Mouse (Mus musculus) common myeloid progenitor, adult 5-6 weeks (primary cell): ENCODE measurements around the gene Ablim1. TPM values are rescaled to one million over a fixed set of nuclear protein-coding genes. Genes with fewer than 3 reads are reported as not detected.
A peak's percentile ranks its signal among the peaks of the same experiment; 100 is the strongest.

Experiments used
- ATAC-seq: replicated peaks from 2 replicates; pipeline ENCODE4 v1.8.0; 2016; ENCODE audit warnings: low read depth, mild to moderate bottlenecking, moderate TSS enrichment, inconsistent platforms; ENCODE audit not compliant: poor library complexity, severe bottlenecking
- total RNA-seq: library from RNA; stranded (forward); fragments of 200-1000, 187-1606 nt; gene quantifications from 2 replicates; pipeline ENCODE4 v1.2.3, GENCODE M21; 2017

Gene Ablim1
- total RNA-seq, 1 experiment from 2014 or later = 11.7 TPM

DNA sequence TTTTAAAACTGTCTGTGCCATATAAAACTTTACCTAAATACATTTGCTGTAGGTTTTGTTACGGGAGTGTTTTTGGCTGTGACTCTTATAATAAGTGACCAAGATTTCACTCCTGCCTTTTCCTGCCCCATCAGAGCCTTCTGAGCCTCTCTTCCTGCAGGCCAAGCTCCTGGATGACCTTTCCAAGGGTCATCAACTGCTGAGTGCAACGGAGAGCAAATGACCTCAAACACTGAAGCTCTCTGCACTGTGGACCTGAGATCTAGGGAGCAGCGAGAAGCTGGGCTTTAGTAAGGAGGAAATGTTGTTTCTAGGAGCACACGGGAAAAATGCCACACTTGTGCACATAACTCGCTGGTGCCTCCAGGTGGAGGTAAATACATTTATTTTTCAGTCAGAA, 199.0 kb downstream of the Ablim1 start:
- ATAC-seq = no peak

DNA sequence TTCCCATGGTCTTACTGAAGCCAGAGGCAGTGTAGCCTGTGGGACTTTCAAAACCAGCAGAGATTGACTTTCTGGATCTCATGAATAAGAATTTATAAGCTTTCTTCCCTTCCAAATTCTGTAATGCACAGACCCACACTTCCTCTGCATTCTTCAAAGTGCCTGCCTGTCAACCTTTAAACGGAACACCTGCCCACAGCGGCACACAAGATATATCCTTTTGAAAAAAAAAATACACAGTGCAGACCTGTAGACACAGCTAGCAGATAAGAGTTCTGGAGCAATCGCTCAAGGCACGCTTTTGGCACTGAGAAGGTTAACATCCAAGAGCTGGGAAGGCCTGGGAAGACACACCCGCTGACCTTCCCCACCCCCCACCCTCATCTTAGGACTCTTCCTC, 199.8 kb downstream of the Ablim1 start:
- ATAC-seq = no peak

DNA sequence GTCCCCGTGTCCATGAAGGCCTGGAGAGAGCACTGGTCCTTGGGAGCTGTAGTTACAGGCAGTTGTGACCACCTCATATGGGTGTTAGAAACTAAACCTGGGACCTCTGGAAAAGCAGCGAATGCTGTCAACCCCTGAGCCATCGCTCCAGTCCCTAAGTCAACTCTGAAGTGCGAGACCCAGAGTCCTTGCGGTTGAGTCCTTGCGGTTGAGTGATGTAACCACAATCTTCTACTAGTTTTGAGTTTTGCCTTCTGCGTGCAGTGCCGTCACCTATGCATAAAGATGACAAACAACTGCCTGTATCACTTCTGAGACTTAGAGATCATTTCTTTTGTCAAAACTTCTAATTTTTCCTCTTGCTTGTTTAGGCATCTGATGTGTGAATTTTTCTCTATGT, 200.7 kb downstream of the Ablim1 start:
- no peak for ATAC-seq

DNA sequence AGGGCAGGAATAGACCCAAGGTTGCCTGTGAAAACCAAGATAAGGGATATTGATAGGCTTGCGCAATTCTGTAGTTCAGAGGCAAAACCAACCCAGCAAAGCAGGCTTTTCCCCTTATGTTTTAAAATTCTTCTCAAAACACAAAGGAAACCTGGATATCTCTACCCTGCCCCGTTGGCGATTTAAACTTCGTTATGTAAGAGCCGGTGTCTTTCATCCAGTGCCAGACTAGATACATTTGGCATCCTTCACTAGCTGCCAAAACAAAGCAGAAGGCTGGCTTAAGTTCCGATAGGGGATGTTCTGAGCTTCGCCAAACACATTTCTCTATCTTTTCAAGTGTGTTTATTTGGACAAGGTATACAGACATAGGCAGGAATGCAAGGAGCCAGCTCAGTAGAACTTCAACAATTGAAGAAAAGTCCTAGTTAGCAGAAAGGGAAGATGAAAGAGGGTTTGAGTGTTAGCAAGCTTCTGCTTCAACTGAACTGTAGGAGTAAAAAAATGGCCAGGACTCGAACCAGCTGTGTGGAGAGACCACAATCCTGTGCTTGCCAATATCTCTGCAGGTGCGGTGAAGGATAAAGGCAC, 201.8 kb downstream of the Ablim1 start:
- peak; percentile 48 for ATAC-seq

DNA sequence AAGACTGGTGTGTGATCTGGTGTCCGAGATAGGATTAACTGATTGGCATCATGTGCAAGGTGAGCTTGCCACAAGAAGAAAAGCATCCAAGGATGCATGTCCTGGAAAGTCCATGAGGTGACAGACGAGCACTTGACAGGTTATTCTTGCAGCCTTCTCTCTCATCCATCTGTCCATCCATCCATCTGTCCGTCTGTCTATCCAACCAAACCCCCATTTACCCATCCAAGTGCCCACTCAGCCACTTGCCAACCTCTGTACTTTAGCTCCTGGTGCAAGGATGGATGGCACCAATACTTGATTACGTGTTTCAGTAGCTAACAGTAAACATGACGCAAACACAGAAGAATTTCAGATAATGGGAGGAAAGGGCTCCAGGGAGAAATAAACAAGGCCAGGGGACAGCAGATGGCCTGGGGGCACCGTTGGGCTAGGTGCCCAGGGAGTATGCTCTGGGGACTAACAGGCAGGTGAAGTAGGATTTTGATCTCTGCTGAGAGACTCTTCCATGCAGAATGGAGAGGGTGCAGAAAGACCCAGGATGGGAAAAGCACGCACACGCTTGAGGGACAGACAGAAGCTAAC, 202.4 kb downstream of the Ablim1 start:
- no peak for ATAC-seq

DNA sequence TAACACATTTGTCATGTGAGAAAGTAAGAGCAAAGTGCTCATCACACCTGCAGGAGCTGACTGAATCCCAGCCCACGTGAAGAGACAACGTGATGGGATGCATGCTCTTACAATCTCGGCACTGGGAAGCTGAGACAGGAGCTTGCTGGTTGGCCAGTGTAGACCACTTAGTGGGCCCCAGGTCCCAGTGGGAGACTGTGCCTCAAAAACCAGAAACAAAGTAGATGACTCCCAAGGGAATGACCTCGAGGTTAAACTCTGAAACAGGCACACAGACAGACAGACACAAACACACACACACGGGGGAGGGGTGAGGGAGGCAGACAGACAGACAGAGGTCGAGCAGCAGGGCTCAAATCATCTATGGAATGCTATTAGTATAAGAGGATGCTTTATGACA, 203.4 kb downstream of the Ablim1 start:
- no peak for ATAC-seq

DNA sequence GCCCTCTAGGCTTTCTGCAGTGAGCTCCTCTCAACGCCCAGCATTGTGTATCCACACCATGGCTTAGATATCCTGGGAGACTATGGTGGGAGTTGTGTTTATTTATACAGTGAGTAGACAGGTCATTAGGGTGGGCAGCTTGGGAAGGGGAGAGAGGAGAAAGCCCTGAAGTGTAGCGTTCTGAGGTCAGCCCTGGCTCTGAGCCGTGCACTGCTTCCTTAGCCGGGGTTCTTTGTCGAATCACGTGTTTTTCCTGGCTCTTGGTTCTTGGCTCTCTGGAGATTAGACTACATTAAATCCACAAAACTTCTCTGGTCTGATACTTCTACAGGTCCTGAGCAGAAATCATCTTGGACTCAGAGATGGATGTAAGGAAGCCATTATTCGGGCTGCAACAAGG, 205.1 kb downstream of the Ablim1 start:
- ATAC-seq = no peak

DNA sequence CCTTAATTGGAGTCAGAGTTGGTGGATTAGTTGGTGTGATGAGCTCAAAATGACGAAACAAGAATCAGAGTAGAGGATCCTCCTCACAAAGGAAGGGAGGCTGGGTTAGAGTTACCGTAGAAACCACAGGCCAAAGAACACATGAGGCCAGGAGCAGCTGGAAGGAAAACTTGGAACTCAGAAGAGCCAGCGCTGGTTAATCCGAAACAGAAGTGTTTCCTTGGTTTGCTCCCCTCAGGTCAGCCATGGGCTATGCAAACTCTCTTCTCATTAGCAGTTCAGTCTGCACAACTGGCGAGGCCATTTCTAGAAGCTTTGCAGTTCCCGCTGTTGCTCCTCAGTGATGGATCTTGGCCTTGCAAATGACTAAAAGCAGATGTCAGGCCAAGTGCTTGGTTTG, 208.2 kb downstream of the Ablim1 start:
- ATAC-seq = no peak

DNA sequence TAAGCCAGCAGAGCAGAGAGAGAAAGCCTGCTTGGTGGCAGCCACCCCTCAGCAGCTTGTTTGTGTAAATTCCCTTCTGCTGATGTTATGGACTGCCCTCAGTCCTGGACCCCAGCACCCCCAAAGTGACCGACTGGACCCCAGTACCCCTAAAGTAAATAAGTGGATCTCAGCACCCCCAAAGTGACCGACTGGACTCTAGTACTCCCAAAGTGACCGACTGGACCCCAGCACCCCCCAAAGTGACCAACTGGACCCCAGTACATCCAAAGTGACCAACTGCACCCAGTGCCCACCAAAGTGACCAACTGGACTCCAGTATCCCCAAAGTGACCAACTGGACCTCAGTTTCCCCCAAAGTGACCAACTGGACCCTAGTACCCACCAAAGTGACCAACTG, 208.7 kb downstream of the Ablim1 start:
- ATAC-seq = no peak

DNA sequence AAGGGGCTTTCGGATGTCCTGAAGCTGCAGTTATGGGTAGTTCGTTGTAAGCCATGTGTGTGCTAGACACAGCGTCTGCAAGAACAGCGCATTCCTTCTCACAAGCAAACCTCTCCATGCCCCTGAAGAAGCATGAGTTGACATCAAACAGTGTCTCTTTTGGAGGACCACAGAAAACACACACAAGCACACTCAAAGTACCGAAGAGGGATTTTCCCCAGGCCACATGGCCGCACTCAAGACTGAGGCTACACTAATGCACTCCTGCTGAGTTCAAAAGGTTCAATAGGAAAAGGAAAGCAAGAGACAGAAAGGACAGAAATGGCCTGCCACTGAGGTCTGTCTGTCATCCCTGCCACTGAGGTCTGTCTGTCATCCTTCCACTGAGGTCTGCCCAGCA, 209.6 kb downstream of the Ablim1 start:
- no peak for ATAC-seq

DNA sequence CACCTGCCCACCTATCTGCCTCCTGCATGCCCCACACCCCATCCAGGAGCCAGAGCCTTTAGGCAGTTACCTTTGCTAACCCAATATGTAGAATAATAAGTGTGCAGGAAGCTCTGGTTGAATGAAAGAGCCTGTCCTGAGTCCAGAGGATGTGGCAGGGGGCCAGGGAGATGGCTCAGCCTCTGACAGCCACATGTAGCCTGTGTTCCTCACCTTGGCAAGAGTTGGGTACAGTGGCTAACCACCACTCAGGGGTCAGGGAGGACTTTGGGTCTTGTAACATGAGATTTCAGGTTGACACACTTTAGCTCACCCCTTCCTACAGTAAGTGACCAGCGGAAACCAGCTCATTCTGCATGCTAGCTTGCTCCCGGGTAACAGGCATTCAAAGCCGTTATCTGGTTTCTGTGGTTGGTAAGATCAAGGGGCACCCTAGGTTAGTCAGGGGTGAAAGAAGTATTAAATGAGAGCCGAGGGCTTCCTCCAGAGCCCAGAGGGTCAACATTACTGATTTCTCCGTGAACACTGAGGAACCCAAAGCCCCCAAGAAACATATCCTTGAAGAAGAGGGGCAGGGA, 210.5 kb downstream of the Ablim1 start:
- peak; percentile 62 for ATAC-seq

DNA sequence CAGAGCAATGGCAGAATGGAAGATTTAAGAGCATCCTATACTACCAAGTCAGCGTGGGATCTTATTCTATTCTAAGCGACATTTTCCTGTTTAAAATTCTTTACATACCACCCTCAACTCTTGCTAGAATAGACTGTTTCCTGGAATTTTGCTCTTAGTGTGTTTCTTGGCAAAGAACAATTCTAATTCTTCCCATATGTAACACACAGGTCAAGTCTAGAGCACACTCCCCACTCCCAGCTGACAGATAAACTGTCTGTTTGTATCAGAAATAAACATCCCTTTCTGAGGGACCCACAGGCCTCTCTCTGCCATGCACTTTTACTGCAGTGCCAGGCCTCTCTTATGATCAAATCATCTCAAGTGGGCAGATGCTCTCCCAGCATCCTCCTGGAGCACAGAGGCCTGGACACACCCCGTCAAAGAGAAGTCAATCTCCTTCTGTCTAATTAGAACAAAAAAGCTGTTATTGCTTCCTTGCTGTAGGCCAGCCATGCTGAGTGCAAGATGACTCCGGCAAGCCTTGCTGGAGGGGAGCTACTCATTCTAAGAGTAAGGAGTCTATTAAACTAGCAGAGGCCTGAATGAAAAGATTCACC, 211.3 kb downstream of the Ablim1 start:
- no peak for ATAC-seq

DNA sequence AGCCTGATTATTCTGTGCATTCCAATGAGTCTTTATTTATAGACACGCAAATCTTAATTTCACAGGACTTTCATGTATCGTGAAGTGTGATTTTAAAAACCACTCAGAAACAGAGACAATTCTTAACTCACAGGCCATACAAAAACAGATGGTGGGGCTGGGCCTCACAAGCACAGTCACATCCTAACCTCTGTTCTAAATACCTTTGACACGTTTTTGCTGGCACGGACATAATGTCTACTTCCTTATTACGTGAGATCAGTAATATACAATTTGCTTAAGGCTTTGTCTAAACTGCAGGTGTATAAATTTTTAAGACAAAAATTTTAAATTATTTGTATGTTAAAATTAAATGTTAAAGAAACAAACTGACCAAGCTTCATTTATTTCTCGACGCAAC, 212.7 kb downstream of the Ablim1 start:
- no peak for ATAC-seq

DNA sequence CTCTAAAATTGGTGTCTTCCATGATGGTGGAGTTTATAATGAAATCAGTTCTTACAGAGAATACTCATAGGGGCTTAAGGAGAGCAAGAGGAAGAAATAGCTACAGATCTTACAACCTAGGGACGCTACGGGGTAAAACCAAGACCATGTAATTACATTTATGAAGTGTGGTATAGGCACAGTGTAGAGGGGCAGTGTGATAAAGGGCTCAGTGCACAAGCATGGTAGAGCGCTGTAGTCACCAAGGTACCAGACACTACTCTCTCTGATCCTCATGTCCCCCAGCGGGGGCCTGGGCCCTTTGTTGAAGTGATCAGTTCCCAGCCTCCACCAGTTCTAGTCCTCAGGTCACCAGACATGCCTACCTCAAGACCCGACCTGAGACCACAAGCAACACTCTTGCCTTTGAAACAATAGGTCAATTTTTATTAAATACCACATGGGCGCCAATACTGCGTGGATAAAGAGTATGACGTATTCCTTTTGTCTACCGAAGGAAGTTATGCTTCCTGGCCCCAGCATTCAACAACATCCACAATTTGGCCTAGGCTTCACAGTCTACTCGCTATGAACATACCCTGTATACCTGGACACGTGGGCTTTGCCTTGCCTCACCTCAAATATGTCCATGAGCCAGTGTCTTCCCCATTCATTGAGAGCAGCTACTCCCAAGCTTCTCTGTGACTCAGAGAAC, 213.8 kb downstream of the Ablim1 start:
- ATAC-seq = no peak

DNA sequence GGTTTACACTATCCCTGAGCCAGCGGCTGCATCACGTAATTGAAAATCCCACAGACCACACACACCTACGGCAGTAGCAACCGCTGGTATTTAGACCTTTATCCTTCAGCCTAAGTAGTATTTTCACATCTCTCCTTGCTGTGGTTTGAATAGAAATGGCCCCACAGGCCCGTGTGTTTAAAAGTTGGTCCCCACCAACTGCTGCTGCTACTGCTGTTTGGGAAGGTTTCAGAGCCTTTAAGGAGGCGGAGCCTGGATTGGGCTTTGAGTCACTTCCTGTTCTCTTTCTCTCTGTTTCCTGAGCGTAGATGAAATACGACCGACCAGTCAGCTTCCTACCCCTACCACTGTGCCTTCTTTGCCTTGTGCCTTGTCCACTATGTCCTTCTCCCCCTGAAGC, 214.7 kb downstream of the Ablim1 start:
- ATAC-seq = peak; percentile 56

DNA sequence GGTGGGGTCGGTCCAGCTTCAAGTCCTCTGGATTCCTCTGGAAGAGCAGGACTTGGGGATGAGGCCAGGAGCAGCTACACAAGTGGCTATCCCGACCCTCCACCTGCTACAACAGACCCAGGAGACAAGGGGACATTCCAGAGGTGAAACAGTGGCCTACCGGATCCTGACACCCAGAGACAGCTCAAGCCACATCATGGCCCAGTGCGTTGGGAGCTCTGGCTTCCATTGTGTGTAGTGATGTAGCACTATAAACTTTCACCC, 215.7 kb downstream of the Ablim1 start:
- no peak for ATAC-seq

DNA sequence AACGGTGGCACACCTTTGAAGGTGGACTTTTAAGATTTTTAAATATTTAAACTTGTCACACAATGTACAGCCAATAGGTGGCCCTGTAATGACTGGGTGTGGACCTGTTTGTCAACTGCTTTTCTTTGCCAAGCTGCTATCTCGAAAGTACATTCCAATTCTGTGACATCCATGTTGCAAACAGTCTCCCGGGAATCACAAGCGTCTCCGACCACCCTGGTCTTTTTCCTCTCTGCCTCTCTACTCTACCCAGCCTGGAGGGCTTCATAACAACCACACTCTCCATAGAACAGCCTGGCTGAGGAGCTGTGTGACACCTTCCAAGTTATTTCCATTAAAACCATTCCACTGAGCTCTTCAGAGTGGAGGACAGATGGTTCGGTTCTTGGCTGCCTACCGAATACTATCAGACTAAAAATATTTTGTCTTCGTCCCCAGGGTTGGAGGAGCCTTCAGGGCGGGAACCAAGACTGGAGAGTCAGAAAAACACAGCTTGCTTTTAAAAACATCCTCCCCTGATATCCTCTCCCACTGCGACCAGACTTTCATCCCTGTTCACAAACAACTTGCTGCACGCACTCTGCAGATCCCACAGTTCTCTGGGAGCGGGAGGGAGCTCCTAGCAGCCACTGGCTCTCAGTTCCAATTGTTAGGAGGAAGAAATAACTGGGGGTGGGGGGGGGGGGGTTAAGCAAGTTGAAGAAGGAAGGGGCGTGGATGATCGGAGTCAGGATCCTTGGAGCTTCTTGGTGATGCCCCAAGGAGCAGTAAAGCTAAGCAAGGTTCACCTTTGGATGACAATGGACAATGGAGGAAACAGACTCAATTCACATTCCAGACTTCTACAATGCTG, 216.3 kb downstream of the Ablim1 start:
- no peak for ATAC-seq

DNA sequence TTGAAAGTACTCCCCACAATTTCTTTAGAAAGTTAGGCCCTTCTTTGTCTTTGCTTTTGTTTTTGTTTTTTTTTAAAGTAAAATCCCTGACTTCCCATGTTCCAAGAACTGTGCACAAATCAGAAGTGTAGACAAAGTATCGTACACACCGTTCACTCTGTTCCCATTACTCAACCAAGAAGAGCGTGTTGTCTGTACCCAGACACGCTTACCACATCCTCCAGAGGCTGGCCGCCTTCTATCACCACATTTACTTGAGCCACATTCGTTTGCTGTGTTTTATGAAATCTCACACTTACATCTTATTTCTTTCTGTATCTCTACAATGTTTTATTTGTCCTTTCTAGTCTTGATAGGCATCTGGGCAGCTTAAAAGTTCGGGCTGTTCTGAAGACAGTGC, 219.4 kb downstream of the Ablim1 start:
- ATAC-seq = no peak

DNA sequence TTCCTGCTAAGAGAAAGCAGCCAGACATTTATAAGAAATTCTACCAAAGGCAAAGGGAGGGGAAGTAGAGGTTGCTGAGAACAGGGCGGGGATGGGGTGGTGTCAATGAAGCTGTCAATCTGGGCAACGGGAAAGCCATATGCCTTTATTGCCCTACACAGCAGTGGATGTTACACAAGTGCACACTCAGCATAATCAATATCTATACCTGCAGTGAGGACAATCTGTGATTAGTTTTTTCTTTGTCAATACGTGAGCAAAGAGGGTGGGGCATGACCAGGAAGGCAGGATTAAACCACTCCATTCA, 221.1 kb downstream of the Ablim1 start:
- ATAC-seq = no peak

DNA sequence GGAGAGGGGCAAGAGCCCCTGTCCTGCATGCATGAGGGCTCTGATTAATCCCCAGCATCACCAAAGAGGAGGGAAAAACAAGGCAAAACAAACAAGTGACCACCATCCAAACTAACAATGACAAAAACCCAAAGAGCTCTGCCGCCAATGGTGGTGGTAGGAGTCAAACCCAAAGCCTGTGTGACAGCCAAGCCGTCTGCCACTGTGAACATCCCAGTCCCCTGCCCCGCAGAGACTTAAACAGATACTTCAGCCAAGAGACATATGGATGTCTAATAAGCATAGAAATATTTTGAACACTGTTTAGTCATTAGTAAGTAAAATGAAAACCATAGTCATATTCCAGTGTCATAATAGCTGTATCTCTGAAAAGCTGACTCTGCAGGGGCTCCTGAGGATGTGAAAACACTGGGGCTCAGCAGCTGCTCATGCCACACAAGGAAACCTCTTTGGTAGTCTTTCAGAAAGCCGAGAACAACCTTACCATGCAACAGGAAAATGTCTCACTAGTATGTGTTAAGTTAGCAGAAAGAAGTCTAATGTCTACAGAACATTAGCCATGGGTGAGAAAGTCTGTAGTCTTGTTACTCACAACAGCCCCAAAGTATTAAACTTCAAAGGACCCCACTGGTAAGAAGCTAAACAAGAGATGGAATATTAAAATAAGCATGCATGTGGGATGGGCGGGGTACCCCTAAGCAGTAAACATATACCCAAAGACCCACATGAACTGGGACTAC, 221.6 kb downstream of the Ablim1 start:
- ATAC-seq = no peak
